Mouse (Mus musculus) right cerebral cortex, adult 18-20 months (tissue): Measurements from ENCODE around the gene Nr2f1.
"Not testable (repeated sequence)": the region's sequence is repeated elsewhere in the genome, so short reads cannot be mapped to it uniquely, and the experiment has no call there.

Source experiments
- DNase-seq: peaks from one replicate; pipeline ENCODE4 v3.0.0; 2022; ENCODE audit warnings: mixed read lengths

Gene Nr2f1

GRCm38 (mm10) chr13:78199642-78200160, at the start of gene Nr2f1:
Gene Nr2f1 (minus strand): TSS chr13:78199757.
- no peak for DNase-seq

GRCm38 (mm10) chr13:78221680-78222079, 22.1 kb upstream of the Nr2f1 start:
- no peak for DNase-seq

- not testable (repeated sequence) for DNase-seq
Observed at GRCm38 (mm10) chr13:78220238-78220637, 20.7 kb upstream of the Nr2f1 start.

- DNase-seq, result no peak
Observed at GRCm38 (mm10) chr13:78215223-78215622, 15.7 kb upstream of the Nr2f1 start.

- no peak for DNase-seq
Observed at GRCm38 (mm10) chr13:78213155-78213554, 13.6 kb upstream of the Nr2f1 start.

- DNase-seq, result peak; percentile 33
Observed at GRCm38 (mm10) chr13:78212111-78212510, 12.6 kb upstream of the Nr2f1 start.

- no peak for DNase-seq
Observed at GRCm38 (mm10) chr13:78211231-78212010, 11.9 kb upstream of the Nr2f1 start.

GRCm38 (mm10) chr13:78210748-78211089, 11.2 kb upstream of the Nr2f1 start:
- no peak for DNase-seq

GRCm38 (mm10) chr13:78210029-78210747, 10.6 kb upstream of the Nr2f1 start:
- peak; percentile 63 for DNase-seq

GRCm38 (mm10) chr13:78209611-78210028, 10.1 kb upstream of the Nr2f1 start:
- DNase-seq, result peak; percentile 48

- DNase-seq, result no peak
Observed at GRCm38 (mm10) chr13:78208689-78209410, 9.3 kb upstream of the Nr2f1 start.

GRCm38 (mm10) chr13:78207796-78208645, 8.5 kb upstream of the Nr2f1 start:
- DNase-seq, result peak; percentile 29

GRCm38 (mm10) chr13:78206891-78207430, 7.4 kb upstream of the Nr2f1 start:
- DNase-seq, result no peak

- DNase-seq, result no peak
Observed at GRCm38 (mm10) chr13:78205426-78205825, 5.9 kb upstream of the Nr2f1 start.

- peak; percentile 82 for DNase-seq
Observed at GRCm38 (mm10) chr13:78203348-78204061, 3.9 kb upstream of the Nr2f1 start.

- peak; percentile 68 for DNase-seq
Observed at GRCm38 (mm10) chr13:78202574-78203347, 3.2 kb upstream of the Nr2f1 start.

GRCm38 (mm10) chr13:78201871-78202565, 2.5 kb upstream of the Nr2f1 start:
- DNase-seq, result peak; percentile 1

GRCm38 (mm10) chr13:78200991-78201870, 1.7 kb upstream of the Nr2f1 start:
- DNase-seq, result peak; percentile 94

- DNase-seq, result peak; percentile 77
Observed at GRCm38 (mm10) chr13:78200407-78200806, 850 bp upstream of the Nr2f1 start.
